Mouse (Mus musculus) heart, adult 18-20 months (tissue): ENCODE measurements at regions not wholly inside any gene's neighbourhood (a gene's known extent, or its start where the extent isn't known, plus 50 kb on each side); places are given as distances from the start of the nearest gene placed in this dataset.

ENCODE experiments used
- DNase-seq, 2 experiments: peaks; one replicate each; pipeline ENCODE4 v3.0.0; 2021 to 2022; ENCODE audit warnings: mixed read lengths in 1 of 2

DNA sequence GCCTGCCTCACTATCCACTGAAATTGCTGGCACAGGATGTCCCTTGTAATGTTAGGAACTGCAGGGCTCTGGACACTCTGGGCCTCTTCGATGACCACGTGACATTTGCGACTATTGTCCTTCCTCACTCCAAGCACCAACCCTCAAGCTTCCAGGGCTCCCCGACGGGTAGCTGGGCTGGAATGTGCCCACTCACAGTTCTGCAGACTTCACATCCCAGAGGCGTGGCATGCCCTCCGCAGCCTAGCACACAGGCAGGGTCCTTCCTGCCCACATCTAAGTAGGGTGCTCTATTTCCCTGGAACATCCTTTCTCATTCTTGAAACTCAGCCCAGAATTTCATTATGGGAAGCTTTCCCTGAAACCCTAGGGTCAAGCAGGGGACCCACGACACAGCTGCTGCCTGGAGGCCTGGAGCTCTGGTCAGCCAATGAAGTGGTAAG is 95.2 kb upstream of the Spred2 start:
- DNase-seq, result peak in 1 of 2 experiments; percentile 14

DNA sequence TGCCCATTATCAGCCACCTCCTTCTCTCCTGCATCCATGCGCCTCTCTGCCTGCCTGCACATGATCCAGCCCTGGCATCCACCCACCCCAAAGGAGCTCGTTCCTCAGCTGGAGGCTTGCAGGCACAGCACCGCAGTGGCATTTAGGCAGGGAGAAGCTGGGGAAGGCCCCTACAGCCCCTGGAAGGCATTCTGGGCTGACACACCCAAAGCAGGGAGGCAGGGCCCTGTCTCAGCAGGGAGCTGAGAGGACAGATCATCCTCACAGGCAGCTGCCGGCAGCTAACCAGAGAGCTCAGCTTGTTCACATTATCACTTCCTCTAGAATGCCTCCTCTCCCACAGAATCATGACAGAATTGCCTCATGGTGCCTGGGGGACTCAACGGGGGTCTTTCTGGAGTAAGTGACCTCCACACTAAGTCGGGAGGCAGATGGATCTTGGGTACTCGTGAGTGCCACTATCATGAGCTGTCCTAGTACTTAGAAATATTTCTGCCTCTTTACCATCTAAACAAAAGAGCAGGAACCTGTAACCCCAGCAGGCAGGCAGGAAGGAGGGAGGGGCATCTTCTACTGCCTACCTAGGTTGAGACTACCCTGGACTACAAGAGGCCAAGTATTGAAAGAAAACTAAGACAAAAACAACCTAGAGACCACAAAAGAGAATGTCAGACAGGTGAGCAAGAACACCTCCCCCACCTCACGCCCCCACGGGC is 94.5 kb upstream of the Spred2 start:
- no peak for DNase-seq

DNA sequence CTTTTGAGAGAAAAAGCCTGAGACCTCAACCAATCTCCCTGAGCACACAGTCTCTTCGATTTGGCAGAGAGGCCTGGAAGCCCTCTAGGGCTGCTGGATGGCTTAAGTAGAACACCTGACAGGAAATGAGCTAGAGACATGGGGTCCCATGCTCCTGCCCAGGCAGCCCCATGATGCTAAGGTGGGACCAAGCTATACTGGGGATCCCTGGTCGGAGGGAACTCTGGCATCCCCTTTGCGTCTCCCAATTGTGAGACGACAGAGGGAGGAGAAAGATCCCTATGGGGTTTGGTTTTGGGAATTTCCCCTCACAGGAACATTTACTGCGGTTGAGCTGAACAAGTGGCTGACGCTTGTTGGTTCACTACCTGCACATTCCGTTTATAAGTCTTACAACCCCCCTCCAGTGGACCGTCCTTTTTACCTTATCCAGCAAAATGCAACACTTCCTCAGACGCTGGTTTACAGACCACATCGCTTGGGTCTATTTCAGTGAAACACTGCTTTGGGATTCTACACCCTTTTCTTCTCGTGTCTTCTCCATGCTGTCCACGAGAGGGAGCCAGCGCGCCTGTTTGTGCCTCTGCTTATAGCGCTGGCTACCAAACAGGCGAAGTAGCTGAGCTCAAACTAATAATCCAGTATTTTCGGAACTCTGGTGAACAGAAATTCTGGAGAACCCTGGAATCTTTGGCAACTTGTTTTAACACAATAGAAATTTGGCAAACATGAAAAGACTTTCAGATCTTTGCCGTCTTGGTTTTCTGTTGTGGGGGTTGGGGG is 93.7 kb upstream of the Spred2 start:
- DNase-seq, result peak; percentile 71 to 92

DNA sequence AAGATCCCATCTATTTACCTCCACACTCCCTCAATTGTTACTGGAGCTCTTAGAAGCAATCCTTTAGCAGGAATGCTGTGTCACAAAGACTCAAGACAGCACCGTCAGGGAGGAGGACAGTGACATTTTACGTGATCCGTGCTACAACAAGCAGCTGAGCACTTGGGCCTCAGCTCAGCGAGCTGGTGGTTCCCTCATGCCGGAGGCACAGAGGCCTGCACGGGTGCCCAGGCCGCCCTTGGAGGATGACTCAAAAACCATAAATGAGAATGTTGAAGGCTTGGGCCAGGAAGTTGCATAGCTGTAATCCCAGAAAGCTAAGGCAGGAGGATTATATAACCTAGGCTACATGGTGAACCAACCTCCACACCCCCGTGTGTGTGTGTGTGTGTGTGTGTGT is 89.6 kb upstream of the Spred2 start:
- DNase-seq, result no peak

DNA sequence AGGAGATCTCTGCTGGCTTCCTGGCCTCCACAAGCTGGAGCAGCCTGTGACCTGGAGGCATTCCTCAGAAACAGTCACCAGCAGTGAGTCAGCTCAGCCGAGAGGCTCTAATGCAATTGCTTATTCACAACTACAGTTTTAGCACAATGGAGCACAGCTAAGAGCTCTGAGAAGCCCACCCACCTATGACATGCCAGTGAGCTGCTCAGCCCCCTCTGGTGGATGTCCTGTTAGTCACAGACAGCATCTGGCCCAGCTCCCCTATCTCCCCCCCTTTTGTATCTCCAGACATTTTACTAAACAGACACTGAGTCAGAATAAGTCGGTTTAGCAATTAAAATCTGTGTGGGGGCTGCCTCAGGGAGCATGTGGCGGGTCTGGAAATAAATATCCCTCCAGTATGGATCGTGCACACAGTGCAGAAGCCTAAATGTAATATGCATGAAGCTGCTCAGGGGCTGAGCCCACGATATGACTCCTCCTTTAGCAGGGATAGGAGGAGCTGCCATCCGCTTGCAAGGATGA is 88.9 kb upstream of the Spred2 start:
- no peak for DNase-seq

DNA sequence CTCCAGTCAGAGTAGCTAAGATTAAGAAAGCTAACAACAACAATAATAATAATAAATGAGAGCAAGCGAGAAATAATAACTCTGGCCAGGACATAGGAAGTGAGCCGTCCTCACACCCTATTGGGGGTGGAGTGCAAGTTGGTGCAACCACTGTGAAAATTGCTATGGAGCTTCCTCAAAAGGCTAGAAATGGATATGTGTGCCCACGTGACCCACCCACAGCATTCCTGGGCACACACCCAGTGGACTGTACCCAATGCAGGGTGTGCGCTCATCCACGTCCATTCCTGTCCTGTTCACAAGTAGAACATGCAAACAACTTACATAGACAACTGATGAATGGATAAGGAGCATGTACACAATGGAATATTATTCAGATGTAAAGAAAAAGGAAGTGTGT is 85.2 kb upstream of the Spred2 start:
- no peak for DNase-seq

DNA sequence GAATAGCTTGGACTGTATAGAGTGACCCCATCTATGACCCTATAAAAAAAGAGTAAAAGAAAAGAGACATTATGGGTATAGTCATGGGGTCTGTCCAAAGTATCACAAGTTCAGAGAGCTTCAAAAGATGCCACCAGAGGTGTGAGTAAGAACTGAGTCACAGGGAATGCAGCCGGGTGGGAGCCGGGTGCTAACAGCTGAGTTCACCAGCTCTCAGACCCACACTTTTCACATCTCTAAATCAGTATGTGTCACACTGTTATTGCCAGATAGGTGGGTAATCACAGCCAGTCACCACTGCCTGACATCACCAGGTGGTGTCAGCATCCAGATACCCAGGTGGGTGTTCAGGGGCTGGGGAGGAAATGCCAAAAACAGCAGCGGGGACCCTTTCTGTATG is 81.1 kb upstream of the Spred2 start:
- DNase-seq, result no peak

DNA sequence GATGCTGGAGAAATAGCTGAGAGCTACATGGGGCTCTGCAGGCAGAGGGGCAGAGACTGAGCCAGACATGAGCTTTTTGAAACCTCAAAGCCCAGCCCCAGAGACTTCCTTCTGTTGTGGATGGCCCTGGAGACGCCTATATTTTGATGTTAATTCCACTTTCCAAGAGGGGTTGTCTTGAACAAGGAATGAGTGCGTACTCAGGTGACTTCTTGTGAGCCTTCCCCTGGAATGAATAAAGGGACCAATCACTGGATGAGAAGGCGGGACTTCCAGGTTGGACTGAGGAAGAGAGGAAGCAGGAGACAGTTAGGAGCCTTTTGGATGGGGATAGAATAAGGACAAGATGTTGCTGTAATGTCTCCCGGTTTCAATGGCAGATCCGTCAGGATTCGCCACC is 76.3 kb upstream of the Spred2 start:
- no peak for DNase-seq

DNA sequence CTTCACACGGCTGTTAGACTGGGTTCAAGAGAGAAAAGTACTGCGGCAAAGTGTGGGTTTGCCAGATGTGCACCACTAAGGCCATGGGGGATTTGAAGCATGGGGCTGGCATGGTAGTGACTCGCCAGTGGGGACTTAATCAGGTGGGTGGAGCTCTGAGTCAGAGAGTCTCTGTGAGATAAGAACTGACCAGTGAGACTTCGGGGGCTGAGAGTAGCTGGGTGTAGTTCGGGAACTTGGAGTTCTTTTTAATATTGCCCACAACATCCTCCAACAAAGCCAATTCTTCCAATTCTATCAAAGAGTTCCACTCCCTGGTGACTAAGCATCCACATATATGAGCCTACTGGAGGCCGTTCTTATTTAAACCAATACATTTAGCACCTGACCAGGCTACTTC is 75.8 kb upstream of the Spred2 start:
- DNase-seq, result peak in 1 of 2 experiments; percentile 11

DNA sequence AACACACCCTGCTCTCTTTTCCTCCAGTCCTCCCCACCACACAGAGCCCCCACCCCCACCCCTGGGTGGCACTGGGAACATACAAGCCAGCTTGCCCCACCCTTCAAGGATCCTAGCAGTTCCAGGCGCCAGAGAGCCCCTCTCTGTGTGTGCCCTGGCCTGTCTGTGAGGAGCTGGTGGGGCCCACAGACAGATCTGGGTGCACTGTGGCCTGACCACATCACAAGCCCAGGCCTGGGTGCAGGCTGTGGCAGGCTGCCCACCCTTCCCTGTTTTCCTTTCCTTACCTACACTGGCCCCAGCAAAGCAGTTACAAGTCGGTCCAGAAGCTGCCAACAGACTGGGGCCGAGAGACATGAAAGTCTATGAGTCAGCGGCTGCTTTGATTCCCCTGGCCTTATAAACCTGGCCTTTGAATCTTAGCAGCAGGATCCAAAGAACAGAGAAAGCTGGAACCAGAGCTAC is 74.8 kb upstream of the Spred2 start:
- DNase-seq, result no peak

DNA sequence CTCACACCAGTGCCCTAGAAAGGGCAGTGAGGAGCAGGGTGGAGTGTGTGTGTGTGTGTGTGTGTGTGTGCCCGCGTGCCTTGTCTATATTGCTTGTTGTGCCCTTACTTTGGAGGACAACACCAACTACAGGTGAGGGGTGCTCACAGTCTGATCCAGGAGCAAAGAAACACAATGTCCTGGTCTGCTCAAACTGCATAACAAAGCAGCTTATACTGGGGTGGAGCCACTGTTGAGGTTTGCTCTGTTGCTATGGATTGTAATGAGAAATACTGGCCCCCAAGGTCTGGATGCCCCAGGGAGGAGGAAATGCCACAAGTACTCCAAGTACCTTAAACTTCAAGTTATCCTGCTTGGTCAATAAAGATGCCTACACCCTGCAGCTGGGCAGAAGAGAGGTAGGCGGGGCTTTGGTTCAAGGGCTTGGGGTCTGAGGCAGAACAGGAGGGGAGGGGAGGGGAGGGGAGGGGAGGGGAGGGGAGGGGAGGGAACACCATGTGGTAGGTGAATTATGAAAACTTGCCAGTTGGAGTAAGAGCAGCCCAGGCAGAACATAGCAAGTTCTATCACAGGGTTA is 74.2 kb upstream of the Spred2 start:
- no peak for DNase-seq

DNA sequence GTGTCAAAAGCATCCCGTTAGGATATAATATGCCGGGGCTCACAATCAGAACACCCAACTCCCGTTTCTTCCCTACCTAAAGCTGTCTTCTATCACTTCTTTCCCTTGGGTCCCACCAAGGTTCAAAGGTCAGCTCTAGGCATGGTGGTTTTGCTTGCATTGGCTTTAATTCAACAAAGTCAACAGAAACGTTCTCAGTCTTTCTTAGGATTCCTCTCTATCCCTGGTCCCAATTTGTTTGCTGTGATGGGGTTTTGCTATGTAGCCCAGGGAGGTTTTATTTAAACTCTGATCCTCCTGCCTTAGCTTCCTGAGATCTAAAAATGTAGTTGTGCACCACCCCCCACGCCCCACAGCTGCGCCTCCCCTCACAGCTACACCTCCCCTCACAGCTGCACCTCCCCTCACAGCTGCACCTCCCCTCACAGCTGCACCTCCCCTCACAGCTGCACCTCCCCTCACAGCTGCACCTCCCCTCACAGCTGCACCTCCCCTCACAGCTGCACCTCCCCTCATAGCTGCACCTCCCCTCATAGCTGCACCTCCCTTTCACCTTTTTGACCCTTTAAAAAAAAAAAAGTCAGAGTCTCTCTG is 73.1 kb upstream of the Spred2 start:
- no peak for DNase-seq

DNA sequence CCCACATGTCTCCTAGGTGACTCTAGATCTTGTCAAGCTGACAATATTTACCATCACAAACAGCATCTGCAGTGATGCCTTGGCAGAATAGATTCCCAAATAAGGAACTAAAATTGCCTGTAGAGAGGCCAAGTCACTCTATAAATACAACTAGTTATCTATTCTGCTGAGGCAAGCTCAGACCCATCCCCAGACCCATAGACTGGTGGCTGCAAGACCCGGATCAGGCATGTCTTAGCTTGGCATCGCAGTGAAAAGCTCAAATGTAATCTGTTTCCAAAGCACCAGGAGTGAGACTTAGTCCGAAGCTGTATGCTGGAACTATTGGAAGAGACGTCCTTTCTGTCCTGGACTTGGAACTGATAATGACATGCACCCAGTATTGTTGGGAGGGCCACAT is 62.6 kb upstream of the Spred2 start:
- DNase-seq, result no peak

DNA sequence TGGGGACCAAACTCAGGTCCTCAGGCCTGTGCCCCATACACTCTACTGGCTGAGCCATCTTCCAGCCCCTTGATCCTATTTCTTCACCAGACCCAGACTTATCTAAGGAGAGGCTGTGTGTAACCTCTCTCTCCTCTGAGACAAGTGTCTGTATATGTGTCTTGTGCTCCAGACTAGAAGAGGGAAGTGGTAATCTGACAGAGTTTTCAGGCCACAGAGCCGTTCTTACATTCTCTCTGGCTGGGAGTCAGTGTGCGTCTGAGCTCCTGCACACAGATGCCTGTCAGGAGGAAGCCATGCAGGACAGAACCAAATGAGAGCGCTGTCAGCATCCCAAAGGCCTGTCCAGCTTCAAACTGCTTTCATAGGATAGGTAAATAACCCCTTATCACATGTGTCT is 60.8 kb upstream of the Spred2 start:
- no peak for DNase-seq

DNA sequence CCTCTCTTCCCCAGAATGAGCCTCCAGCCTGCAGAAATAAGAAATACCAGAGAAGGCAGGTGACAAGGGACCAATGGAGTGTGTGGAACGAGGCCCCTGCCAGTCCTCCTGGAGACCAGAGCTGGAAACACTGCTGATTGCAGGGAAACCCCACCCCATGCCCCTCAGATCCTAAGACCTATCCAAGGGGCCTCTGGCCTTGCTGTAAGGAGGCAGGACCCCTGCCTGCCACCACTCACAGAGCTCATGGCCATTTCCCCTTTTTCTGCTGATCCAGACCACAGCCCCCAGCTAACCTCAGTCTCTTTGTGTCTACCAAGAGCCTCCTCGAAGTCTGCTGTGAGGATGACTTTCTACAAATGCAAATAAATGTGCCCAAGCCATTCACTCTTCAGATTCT is 57.9 kb upstream of the Spred2 start:
- no peak for DNase-seq

DNA sequence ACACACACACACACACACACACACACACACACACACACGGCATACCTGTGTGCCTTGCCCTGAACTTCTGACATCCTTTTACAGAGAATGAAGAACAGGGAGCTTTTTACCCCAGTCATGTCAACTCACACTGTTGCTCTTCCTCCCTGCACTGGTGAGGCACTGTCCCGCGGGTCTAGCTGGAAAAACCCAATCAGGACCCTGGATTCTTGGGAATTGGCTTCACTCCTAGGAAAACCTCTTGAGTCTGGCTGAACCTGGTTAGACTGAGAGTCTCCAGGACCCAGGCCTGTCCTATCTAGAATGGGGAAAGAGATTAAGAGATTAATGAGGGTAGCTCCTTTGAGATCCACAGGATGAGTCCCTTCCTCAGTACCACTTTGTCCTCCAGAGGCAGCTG is 54.5 kb upstream of the Spred2 start:
- no peak for DNase-seq

DNA sequence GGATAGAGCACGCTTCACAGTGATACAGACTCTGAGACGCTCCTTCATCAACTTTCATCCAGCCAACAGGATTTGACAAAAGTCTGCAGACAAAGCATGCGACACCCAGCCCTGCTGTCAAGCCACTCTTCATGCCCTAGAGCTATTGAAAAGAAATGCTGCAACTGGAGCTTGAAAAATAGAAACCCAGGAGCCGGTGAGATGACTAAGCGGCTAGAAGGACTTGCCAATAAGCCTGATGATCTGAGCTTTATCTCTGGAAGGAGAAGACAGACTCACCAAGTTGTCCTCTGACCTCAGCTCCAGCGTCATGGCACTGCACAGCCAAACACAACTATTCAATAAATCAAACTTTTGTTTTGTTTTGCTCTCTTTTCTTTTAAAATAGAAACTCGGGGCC is 54.0 kb upstream of the Spred2 start:
- DNase-seq, result no peak

DNA sequence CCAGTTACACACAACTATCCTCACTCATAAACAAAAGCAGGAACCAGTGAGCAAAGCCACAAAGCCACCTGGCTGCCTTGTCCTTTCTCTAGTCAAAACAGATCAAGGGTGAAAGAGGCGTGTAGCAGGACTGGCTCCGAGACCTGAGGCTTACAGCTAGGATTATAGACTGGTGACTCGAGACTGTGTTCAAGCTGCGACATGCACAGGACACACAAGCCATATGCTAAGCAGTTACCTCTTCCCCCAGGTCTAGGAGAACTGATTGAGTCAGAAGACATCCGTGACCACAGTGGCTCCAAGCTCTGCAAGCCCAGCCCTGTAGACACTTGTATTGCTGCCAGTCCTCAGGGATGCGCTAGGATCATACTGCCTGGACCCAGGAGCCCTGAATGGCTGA is 50.4 kb upstream of the Spred2 start:
- DNase-seq, result no peak
